Mouse (Mus musculus): ENCODE data around the gene Egfl6.

DNA sequence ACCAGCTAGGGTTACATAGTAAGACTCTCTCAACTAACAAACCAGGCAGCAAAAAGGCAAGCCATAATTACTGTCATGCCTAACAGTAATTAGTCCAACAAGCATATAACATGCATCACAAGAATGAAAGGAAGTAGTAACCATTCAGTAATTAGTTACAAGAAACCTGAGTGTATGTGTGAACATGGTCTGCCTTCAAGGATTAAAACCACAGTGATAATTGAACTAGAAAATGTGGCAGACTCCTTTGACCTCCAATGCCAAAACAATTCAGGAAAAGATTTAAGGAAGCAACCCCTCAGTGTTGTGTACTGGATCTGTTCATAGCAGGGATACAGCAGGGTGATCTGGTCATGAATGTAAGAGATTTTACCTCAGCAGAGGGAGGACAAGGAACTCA lies 74.4 kb downstream of the Egfl6 start:
- TF ChIP-seq ZC3H11A (IDR thresholded peaks at IDR 0.05; ENCODE audit: borderline replicate concordance, low read depth, low read length) = no peak
- no peak for TF ChIP-seq HCFC1 (IDR thresholded peaks at IDR 0.05; ENCODE audit: borderline replicate concordance, insufficient read depth, low read length)
- TF ChIP-seq ZNF384 (IDR thresholded peaks at IDR 0.05; ENCODE audit: low read depth, low read length) = no peak
- no peak for TF ChIP-seq CHD2 (IDR thresholded peaks at IDR 0.05; ENCODE audit: low read depth, low read length)

Measured in ES-E14 (cell line).